Mouse (Mus musculus): ENCODE data around the gene Gimap4. TPM values are rescaled to one million over a fixed set of nuclear protein-coding genes. Genes with fewer than 3 reads are reported as not detected.

Gimap4 gene
- total RNA-seq, 2 experiments from 2014 or later = 40.8 to 48.9 TPM

Other genes starting within 250 kb of the Gimap4 start
- gene Zfp467, start 238.7 kb upstream of the Gimap4 start, total RNA-seq (2021) = 10 to 100 TPM; 64.1 to 64.7 TPM
- 1 to 10 TPM; 2.6 to 4.0 TPM for gene Sspo, start 236.3 kb upstream of the Gimap4 start, total RNA-seq (2021)
- gene Atp6v0e2, start 146.9 kb upstream of the Gimap4 start, total RNA-seq (2021) = 10 to 100 TPM; 55.8 to 57.0 TPM
- 10 to 100 TPM; 42.8 to 43.5 TPM for gene Lrrc61, start 129.8 kb upstream of the Gimap4 start, total RNA-seq (2021)
- 100 to 1,000 TPM in 1 of 2 experiments, 10 to 100 TPM in 1; 82.0 to 161 TPM for gene Rarres2, start 111.8 kb upstream of the Gimap4 start, total RNA-seq (2021)
- gene Gm45021, start 94.9 kb upstream of the Gimap4 start, total RNA-seq (2021) = not detected
- gene Repin1, start 90.7 kb upstream of the Gimap4 start, total RNA-seq (2021) = 10 to 100 TPM; 59.7 to 61.5 TPM
- gene Gm44965, start 90.6 kb upstream of the Gimap4 start, total RNA-seq (2021) = 1 to 10 TPM in 1 of 2 experiments, not detected in 1; 2.0 TPM
- 10 to 100 TPM in 1 of 2 experiments, 1 to 10 TPM in 1; 7.8 to 10.0 TPM for gene Zfp775, start 82.5 kb upstream of the Gimap4 start, total RNA-seq (2021)
- gene AI854703, start 57.8 kb upstream of the Gimap4 start, total RNA-seq (2021) = 1 to 10 TPM; 2.1 to 3.3 TPM
- 10 to 100 TPM; 10.8 to 12.0 TPM for gene Gimap8, start 37.3 kb upstream of the Gimap4 start, total RNA-seq (2021)
- 1 to 10 TPM; 7.2 to 9.3 TPM for gene Gimap9, start 8.4 kb upstream of the Gimap4 start, total RNA-seq (2021)
- 10 to 100 TPM; 70.3 to 72.9 TPM for gene Gimap6, start 23.7 kb downstream of the Gimap4 start, total RNA-seq (2021)
- 1 to 10 TPM; 2.8 to 6.3 TPM for gene Gm28053, start 34.1 kb downstream of the Gimap4 start, total RNA-seq (2021)
- not detected for gene Gimap7, start 34.1 kb downstream of the Gimap4 start, total RNA-seq (2021)
- gene Gimap1, start 54.5 kb downstream of the Gimap4 start, total RNA-seq (2021) = 10 to 100 TPM; 16.3 to 18.0 TPM
- gene Gimap5, start 61.6 kb downstream of the Gimap4 start, total RNA-seq (2021) = 10 to 100 TPM; 19.9 to 24.1 TPM
- 1 to 10 TPM in 1 of 2 experiments, under 1 TPM in 1; 0.81 to 1.2 TPM for gene Gimap3, start 86.3 kb downstream of the Gimap4 start, total RNA-seq (2021)
- 100 to 1,000 TPM; 194 to 220 TPM for gene Tmem176a, start 156.4 kb downstream of the Gimap4 start, total RNA-seq (2021)
- 100 to 1,000 TPM; 443 to 458 TPM for gene Tmem176b, start 156.9 kb downstream of the Gimap4 start, total RNA-seq (2021)
- gene Aoc1, start 188.3 kb downstream of the Gimap4 start, total RNA-seq (2021) = under 1 TPM; 0.14 to 0.76 TPM
- not detected for gene 1600015I10Rik, start 245.3 kb downstream of the Gimap4 start, total RNA-seq (2021)